Mouse (Mus musculus) lung, embryonic 16.5 days (tissue): ENCODE measurements at regions not wholly inside any gene's neighbourhood (a gene's known extent, or its start where the extent isn't known, plus 50 kb on each side); places are given as distances from the start of the nearest gene placed in this dataset.

ENCODE experiments used
- ATAC-seq: fragments of 200-750 bp; cut with Nextera tagmentation; 2 replicates; pipeline ENCODE4 v1.8.0; 2017; ENCODE audit warnings: low read depth, mild to moderate bottlenecking, moderate library complexity
- H3K27ac ChIP-seq: fragments of 300-500 bp; sonication (generic); 2 replicates; pipeline ENCODE4 v1.5.1; 2014; ENCODE audit warnings: mild to moderate bottlenecking, control low read depth, low read length
- H3K27me3 ChIP-seq: fragments of 300-500 bp; sonication (generic); 2 replicates; pipeline ENCODE4 v1.6.1; 2014; ENCODE audit warnings: low read depth, low read length, mixed read lengths; ENCODE audit not compliant: control insufficient read depth, insufficient read depth
- H3K36me3 ChIP-seq: fragments of 300-500 bp; sonication (generic); 2 replicates; pipeline ENCODE4 v1.6.1; 2014; ENCODE audit warnings: low read length; ENCODE audit not compliant: control insufficient read depth, insufficient read depth
- H3K4me1 ChIP-seq: fragments of 300-500 bp; sonication (generic); replicated peaks from 2 replicates; pipeline ENCODE4 v1.6.1; 2014; ENCODE audit warnings: low read length, mixed read lengths; ENCODE audit not compliant: control insufficient read depth, insufficient read depth
- H3K4me2 ChIP-seq: fragments of 300-500 bp; sonication (generic); 2 replicates; pipeline ENCODE4 v1.6.1; 2014; ENCODE audit warnings: low read depth, low read length, control low read depth
- H3K4me3 ChIP-seq: fragments of 300-500 bp; sonication (generic); 2 replicates; pipeline ENCODE4 v1.5.1; 2014; ENCODE audit warnings: mild to moderate bottlenecking, low read length, control low read depth
- H3K9ac ChIP-seq: fragments of 300-500 bp; sonication (generic); 2 replicates; pipeline ENCODE4 v1.6.1; 2014; ENCODE audit warnings: low read length, control low read depth
- H3K9me3 ChIP-seq: fragments of 300-500 bp; sonication (generic); 2 replicates; pipeline ENCODE4 v1.6.1; 2016; ENCODE audit warnings: low read length; ENCODE audit not compliant: control insufficient read depth
- whole genome bisulfite sequencing: fragments of 180-500 bp; shearing (Covaris S2); extraction: QIAGEN DNeasy Blood & Tissue Kit; methylation state at CpG from one replicate; pipeline ENCODE4 v1.1.7; 2014; 5-methylcytosine and 5-hydroxymethylcytosine counted together

DNA sequence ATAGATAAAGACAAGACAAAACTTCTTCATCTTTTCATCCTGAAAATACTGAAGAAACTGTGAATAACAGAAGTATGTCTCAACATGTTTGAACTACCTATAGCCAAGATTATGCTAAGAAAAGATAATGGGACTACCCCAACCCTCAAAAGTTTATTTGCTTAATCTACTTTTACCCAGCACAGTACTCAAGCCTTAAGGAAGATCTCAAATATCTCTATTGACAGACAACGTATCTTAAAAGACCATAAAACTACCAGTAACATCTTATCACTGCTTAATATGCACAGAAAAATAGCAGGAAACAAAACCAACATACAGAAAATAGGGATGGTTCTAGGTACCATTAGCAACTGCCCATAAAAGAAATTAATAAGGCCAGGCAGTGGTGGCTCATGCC lies 560.3 kb downstream of the Kif20b start:
- H3K27ac ChIP-seq, result no peak overlapping the region
- H3K9me3 ChIP-seq, result no peaks in the 10 kb centered on the region
- no peaks in the 10 kb centered on the region for H3K4me1 ChIP-seq
- no peaks in the 10 kb centered on the region for H3K36me3 ChIP-seq
- no peaks in the 10 kb centered on the region for H3K27me3 ChIP-seq
- H3K9ac ChIP-seq, result no peak overlapping the region
- no peak for ATAC-seq
- no peak overlapping the region for H3K4me3 ChIP-seq
- 70% methylated on average over 1 of the region's 1 CpGs for WGBS
- no peak overlapping the region for H3K4me2 ChIP-seq

DNA sequence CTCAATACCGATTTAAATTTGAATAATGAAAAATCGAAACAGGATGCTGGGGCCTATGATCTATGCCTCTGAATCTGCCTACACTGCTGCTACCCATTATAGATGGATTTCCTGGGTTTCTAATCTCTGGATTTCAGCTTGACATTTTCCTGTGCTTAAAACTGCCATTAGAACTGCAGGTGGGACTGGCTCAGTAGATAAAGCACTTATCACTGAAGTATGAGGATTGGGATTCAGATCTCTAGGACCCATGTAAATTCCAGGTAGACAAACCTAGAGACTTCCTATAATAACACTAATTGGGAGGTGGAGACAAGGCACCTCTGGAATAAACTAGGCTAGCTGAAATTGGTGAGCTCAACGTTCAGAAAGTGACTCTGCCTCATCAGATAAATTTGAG lies 531.8 kb downstream of the Kif20b start:
- Histone ChIP-seq H3K4me2 (no peak overlapping the region), H3K9me3 (no peaks in the 10 kb centered on the region), H3K4me1 (no peaks in the 10 kb centered on the region), H3K9ac (no peak overlapping the region), H3K27me3 (no peaks in the 10 kb centered on the region), H3K36me3 (no peaks in the 10 kb centered on the region), H3K27ac (no peak overlapping the region), H3K4me3 (no peak overlapping the region)
- no peak for ATAC-seq
- 63% methylated on average over 3 of the region's 3 CpGs for WGBS

DNA sequence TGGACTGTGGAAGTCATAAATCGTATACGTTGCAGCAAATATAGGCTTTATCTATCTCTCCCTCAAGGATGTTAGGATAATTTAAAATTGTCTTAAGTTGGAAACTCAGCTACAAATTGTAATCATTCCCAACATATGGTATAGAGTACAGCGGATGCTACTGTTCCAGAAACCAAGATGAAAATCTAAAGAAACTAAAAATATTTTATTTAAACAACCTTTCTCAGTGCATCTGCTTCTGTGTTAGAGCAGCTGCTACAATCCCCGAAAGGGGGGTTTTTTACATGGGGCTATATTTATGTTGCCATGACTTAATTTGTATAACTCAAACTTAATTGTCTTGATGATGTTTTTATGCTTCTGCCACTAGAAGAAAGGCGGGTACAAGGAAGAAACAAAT lies 520.3 kb downstream of the Kif20b start:
- Histone ChIP-seq H3K4me2 (no peak overlapping the region), H3K36me3 (no peaks in the 10 kb centered on the region), H3K4me1 (no peaks in the 10 kb centered on the region), H3K27ac (no peak overlapping the region), H3K9ac (no peak overlapping the region), H3K9me3 (no peaks in the 10 kb centered on the region), H3K27me3 (no peaks in the 10 kb centered on the region), H3K4me3 (no peak overlapping the region)
- no peak for ATAC-seq
- WGBS, result 84% methylated on average over 5 of the region's 5 CpGs

DNA sequence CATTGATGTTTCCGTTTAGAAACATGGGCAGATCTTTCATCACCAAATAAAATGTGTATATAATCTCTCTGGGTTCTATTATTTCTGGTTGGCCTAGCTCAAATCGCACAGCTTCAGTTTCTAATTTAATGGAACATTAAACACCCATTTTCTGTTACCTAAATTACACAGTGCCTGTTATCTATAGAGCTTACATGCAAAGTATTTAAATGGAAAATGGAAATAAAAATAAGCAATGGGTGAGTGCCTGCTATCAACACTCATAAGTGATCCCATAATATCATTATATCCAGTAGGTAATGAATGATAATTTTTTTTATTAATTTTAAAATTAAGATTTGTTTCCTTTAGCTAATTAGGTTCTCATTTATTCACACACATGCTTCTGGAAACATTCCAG lies 515.9 kb downstream of the Kif20b start:
- WGBS, result 67% methylated on average over 2 of the region's 2 CpGs
- Histone ChIP-seq H3K36me3 (no peaks in the 10 kb centered on the region), H3K27me3 (no peaks in the 10 kb centered on the region), H3K4me1 (no peaks in the 10 kb centered on the region), H3K27ac (no peak overlapping the region), H3K9ac (no peak overlapping the region), H3K4me2 (no peak overlapping the region), H3K9me3 (no peaks in the 10 kb centered on the region), H3K4me3 (no peak overlapping the region)
- ATAC-seq, result no peak
